8 mouse cellular contexts compared by ENCODE assay signal in genomic region chr2:33543429-33544202, GRCm38 (mm10).
A peak's percentile ranks its signal among the peaks of the same experiment; 100 is the strongest.
DNase-seq lines count a peak whose midpoint lies in the region; ATAC-seq lines count a peak whose summit lies in the region.

No protein-coding gene starts in this region.

- 0 out of 2 replicates have a peak, but pooled peaks cover 4% of the 10 kb centered on the region for H3K9me3 ChIP-seq in heart, embryonic 12.5 days (replicated peaks)
- no peaks in the 10 kb centered on the region for H3K9me3 ChIP-seq in forebrain, embryonic 13.5 days (replicated peaks)
- no peaks in the 10 kb centered on the region for H3K9me3 ChIP-seq in liver, embryonic 12.5 days (replicated peaks)

- H3K4me2 ChIP-seq in heart, embryonic 12.5 days = peak overlapping the region; percentile 87
- peak overlapping the region; percentile 81 for H3K4me2 ChIP-seq in forebrain, embryonic 13.5 days
- peak overlapping the region; percentile 63 for H3K4me2 ChIP-seq in liver, embryonic 12.5 days

- ATAC-seq in heart, embryonic 12.5 days (ENCODE audit: insufficient number of reproducible peaks, low FRiP score) = peak; percentile 37; the same call in 1 of the 2 replicates
- ATAC-seq in forebrain, embryonic 13.5 days = peak; percentile 83
- ATAC-seq in liver, embryonic 12.5 days = no peak

- peaks cover 86% of the 10 kb centered on the region for H3K27me3 ChIP-seq in heart, embryonic 12.5 days (replicated peaks)
- H3K27me3 ChIP-seq in forebrain, embryonic 13.5 days = peaks cover 63% of the 10 kb centered on the region
- H3K27me3 ChIP-seq in liver, embryonic 12.5 days (replicated peaks) = peaks cover 92% of the 10 kb centered on the region

- no peak for DNase-seq in heart, adult 18-20 months
- DNase-seq in brain, adult 2 months (ENCODE audit: low read depth, low spot score) = peak; percentile 97
- peak; percentile 60 for DNase-seq in kidney, postnatal 10 days
- DNase-seq in right cerebral cortex, postnatal 14 days = peak; percentile 53
- no peak for DNase-seq in gastrocnemius, postnatal 4 days (ENCODE audit: low spot score in 2 of 2)

- no peak overlapping the region for H3K27ac ChIP-seq in heart, embryonic 12.5 days (ENCODE audit: poor library complexity, severe bottlenecking)
- peak overlapping the region; percentile 75 for H3K27ac ChIP-seq in forebrain, embryonic 13.5 days
- H3K27ac ChIP-seq in liver, embryonic 12.5 days = no peak overlapping the region

- H3K4me1 ChIP-seq in heart, embryonic 12.5 days (replicated peaks) = peaks cover 21% of the 10 kb centered on the region
- H3K4me1 ChIP-seq in forebrain, embryonic 13.5 days = peaks cover 37% of the 10 kb centered on the region
- H3K4me1 ChIP-seq in liver, embryonic 12.5 days = peaks cover 9% of the 10 kb centered on the region

- WGBS in heart, embryonic 12.5 days = 1% methylated on average over 34 of the region's 38 CpGs
- WGBS in forebrain, embryonic 13.5 days = 3% methylated on average over 19 of the region's 38 CpGs
- WGBS in liver, embryonic 12.5 days (ENCODE audit: insufficient replicate concordance) = 2% methylated on average over 31 of the region's 38 CpGs

- no peaks in the 10 kb centered on the region for H3K36me3 ChIP-seq in heart, embryonic 12.5 days
- no peaks in the 10 kb centered on the region for H3K36me3 ChIP-seq in forebrain, embryonic 13.5 days (ENCODE audit: poor library complexity, severe bottlenecking)
- no peaks in the 10 kb centered on the region for H3K36me3 ChIP-seq in liver, embryonic 12.5 days

- peak overlapping the region; percentile 56 for H3K9ac ChIP-seq in heart, embryonic 12.5 days
- H3K9ac ChIP-seq in forebrain, embryonic 13.5 days = peak overlapping the region; percentile 68
- H3K9ac ChIP-seq in liver, embryonic 12.5 days = no peak overlapping the region

- peak overlapping the region; percentile 53 for H3K4me3 ChIP-seq in heart, embryonic 12.5 days
- H3K4me3 ChIP-seq in forebrain, embryonic 13.5 days = peak overlapping the region; percentile 49
- H3K4me3 ChIP-seq in liver, embryonic 12.5 days = peak overlapping the region; percentile 34

Comparison
In these comparisons a context has a peak if more than half of its experiments do, and no peak if none do; other contexts are left out.
1. DNase-seq: peak in brain, adult 2 months (single experiment), kidney, postnatal 10 days (single experiment) and right cerebral cortex, postnatal 14 days (single experiment); none in heart, adult 18-20 months (0 of 2) and gastrocnemius, postnatal 4 days (0 of 2).
2. Peak in every context shown above with its lines, with median percentiles within 50 percentile points of each other: H3K4me2 ChIP-seq and H3K4me3 ChIP-seq.